ENCODE assay signal across 20 mouse cellular contexts in the genomic region with DNA sequence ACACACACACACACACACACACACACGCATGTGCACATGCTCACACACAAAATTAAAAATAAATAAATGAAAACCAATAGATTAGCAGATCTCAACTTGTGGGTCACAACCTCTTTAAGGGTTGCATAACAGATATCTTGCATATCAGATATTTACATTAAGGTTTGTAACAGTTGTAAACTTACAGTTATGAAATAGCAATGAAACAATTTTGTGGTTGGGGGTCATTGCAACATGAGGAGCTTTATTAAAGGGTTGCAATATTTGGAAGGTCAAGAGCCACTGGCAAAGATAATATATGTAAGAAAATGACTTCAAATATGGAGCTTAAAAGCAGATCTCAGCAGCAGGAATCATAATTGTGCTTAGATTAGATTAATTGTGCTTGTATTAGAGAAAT.
DNase-seq lines count a peak whose midpoint lies in the region; ATAC-seq and TF ChIP-seq lines count a peak whose summit lies in the region.
"Had no signal": no experiment of that assay in that cellular context is flagged by ENCODE, and none has a peak within 500 bp of the region (broad histone marks: within the 10 kb centered on the region; RNA-seq: fewer than 3 reads in every experiment).

No protein-coding gene starts in this region.

- H3K9me3 ChIP-seq in heart, embryonic 11.5 days (replicated peaks; ENCODE audit: control insufficient read depth, low read length) = no peaks in the 10 kb centered on the region
- H3K9me3 ChIP-seq: embryonic facial prominence, embryonic 10.5 days; embryonic facial prominence, embryonic 12.5 days; forebrain, embryonic 13.5 days; forebrain, embryonic 15.5 days; G1E had no signal

- H3K4me3 ChIP-seq in left cerebral cortex, adult 2 months = no peak overlapping the region
- H3K4me3 ChIP-seq in heart, embryonic 11.5 days (ENCODE audit: low read depth, low read length) = no peak overlapping the region
- H3K4me3 ChIP-seq: embryonic facial prominence, embryonic 10.5 days; embryonic facial prominence, embryonic 12.5 days; forebrain, embryonic 13.5 days; forebrain, embryonic 15.5 days had no signal

- no peak overlapping the region for H3K4me2 ChIP-seq in heart, embryonic 11.5 days
- H3K4me2 ChIP-seq: embryonic facial prominence, embryonic 12.5 days; forebrain, embryonic 13.5 days; forebrain, embryonic 15.5 days had no signal

- H3K27ac ChIP-seq in left cerebral cortex, adult 2 months = peak overlapping the region; percentile 47
- H3K27ac ChIP-seq in heart, embryonic 11.5 days (ENCODE audit: low read depth, low read length) = no peak overlapping the region
- H3K27ac ChIP-seq: embryonic facial prominence, embryonic 10.5 days; embryonic facial prominence, embryonic 12.5 days; forebrain, embryonic 13.5 days; forebrain, embryonic 15.5 days had no signal

- WGBS in heart, embryonic 11.5 days (ENCODE audit: insufficient replicate concordance) = 83% methylated on average over 1 of the region's 1 CpGs

- no peak for TF ChIP-seq CTCF in left cerebral cortex, adult 2 months (IDR thresholded peaks at IDR 0.05)

- H3K27me3 ChIP-seq in heart, embryonic 11.5 days (ENCODE audit: control insufficient read depth, insufficient read depth, low read length) = no peaks in the 10 kb centered on the region
- H3K27me3 ChIP-seq: CH12.LX; embryonic facial prominence, embryonic 12.5 days; forebrain, embryonic 15.5 days had no signal

- DNase-seq in left cerebral cortex, adult 2 months (ENCODE audit: extremely low spot score in 1 of 2, low spot score in 2 of 2) = no peak
- DNase-seq in left cerebral cortex, adult 8-10 months (ENCODE audit: low spot score in 2 of 2) = no peak
- DNase-seq in NIH3T3 (ENCODE audit: low read depth) = peak; percentile 23
- no peak for DNase-seq in left cerebral cortex, adult 18-20 months (ENCODE audit: low spot score in 2 of 2)
- DNase-seq: adrenal gland, adult 2 months; adrenal gland, postnatal 14 days; adrenal gland, postnatal 36 days; B cell, adult 2 months; cerebellum, adult 11-12 months; cerebellum, adult 9-10 months; forebrain, postnatal 0 days had no signal

- no peaks in the 10 kb centered on the region for H3K4me1 ChIP-seq in heart, embryonic 11.5 days (ENCODE audit: control insufficient read depth, insufficient read depth, low read length)
- H3K4me1 ChIP-seq: embryonic facial prominence, embryonic 10.5 days; embryonic facial prominence, embryonic 12.5 days; forebrain, embryonic 15.5 days had no signal

- intact Hi-C loops in left cerebral cortex, adult 2 months (cut with DNase I) = no loop called here

- peak; percentile 66 for ATAC-seq in megakaryocyte progenitor cell, adult 5-6 weeks (replicated peaks; ENCODE audit: poor library complexity)
- ATAC-seq in heart, embryonic 11.5 days (replicated peaks; ENCODE audit: insufficient number of reproducible peaks, low FRiP score, low TSS enrichment) = no peak
- ATAC-seq: CD4-positive, CD25-positive, alpha-beta regulatory T cell, adult 4 months; forebrain, embryonic 13.5 days; forebrain, embryonic 15.5 days; forebrain, postnatal 0 days had no signal

- no peaks in the 10 kb centered on the region for H3K36me3 ChIP-seq in heart, embryonic 11.5 days (ENCODE audit: control insufficient read depth, insufficient read depth, low read length)
- H3K36me3 ChIP-seq: embryonic facial prominence, embryonic 10.5 days; embryonic facial prominence, embryonic 12.5 days; forebrain, embryonic 15.5 days; G1E had no signal

- no peak overlapping the region for H3K9ac ChIP-seq in heart, embryonic 11.5 days (ENCODE audit: low read depth, low read length)
- H3K9ac ChIP-seq: embryonic facial prominence, embryonic 12.5 days; forebrain, embryonic 13.5 days; forebrain, embryonic 15.5 days; forebrain, postnatal 0 days had no signal
